Mouse (Mus musculus): ENCODE results near the gene Tmem223. TPM values are rescaled to one million over a fixed set of nuclear protein-coding genes. Genes with fewer than 3 reads are reported as not detected.

Gene Tmem223
- polyA plus RNA-seq, 1 experiment: 28.3 TPM

DNA sequence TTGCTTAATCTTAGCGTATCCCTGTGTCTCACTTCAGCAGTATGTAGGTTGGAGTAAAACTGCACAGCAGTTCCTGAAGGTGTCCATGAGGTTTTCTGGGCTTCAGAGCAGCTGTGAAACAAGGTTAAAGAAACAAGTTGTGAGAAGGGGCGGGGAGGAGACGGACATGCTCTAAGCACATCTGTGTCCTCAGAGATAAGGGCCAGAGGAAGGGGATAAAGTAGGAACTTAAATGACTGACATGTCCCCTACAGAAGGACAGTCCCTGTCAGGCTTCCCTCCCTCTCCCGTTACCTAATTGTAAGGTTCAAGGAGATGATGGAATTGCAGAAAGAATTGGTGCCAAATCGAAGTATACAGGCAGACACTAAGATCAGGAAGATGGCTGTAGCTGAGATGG, 2.2 kb downstream of the Tmem223 start:
- Histone ChIP-seq H3K4me3 (ENCODE audit: insufficient read depth, low read length) (peak overlapping the region; percentile 86), H3K27ac (ENCODE audit: insufficient read depth, low read depth, low read length) (no peak overlapping the region), H3K4me1 (ENCODE audit: control insufficient read depth, insufficient read depth, low read length) (peaks cover 21% of the 10 kb centered on the region)
- no peak for TF ChIP-seq POLR2A (IDR thresholded peaks at IDR 0.05; ENCODE audit: borderline replicate concordance, low read depth, low read length)
- no peak for TF ChIP-seq CTCF (IDR thresholded peaks at IDR 0.05; ENCODE audit: low read depth, low read length)

DNA sequence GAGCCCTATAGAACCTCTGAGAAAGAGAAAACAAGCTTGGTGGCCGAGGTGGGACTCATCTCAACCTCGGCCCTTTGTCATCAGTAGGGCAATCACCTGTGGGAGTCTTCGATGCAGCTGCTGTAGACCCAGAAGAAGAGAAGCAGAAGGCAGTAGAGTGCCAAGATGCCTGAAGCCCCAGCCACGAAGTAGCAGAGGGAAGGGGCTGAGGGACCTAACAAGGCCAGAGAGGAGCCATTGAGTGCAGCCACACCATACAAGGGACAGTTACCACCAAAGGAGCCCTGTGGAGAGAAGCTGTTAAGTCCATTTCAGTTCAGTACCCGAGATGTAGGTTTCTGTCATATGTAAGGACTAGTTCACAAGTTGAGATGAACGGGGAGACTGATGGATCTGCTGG, 2.6 kb downstream of the Tmem223 start:
- H3K27ac ChIP-seq (ENCODE audit: insufficient read depth, low read depth, low read length): 0 out of 2 replicates have a peak overlapping the region, but pooled peaks have one; percentile 1
- TF ChIP-seq CTCF (IDR thresholded peaks at IDR 0.05; ENCODE audit: low read depth, low read length): no peak
- TF ChIP-seq POLR2A (IDR thresholded peaks at IDR 0.05; ENCODE audit: borderline replicate concordance, low read depth, low read length): no peak
- peaks cover 21% of the 10 kb centered on the region for H3K4me1 ChIP-seq (ENCODE audit: control insufficient read depth, insufficient read depth, low read length)
- H3K4me3 ChIP-seq (ENCODE audit: insufficient read depth, low read length): peak overlapping the region; percentile 86

DNA sequence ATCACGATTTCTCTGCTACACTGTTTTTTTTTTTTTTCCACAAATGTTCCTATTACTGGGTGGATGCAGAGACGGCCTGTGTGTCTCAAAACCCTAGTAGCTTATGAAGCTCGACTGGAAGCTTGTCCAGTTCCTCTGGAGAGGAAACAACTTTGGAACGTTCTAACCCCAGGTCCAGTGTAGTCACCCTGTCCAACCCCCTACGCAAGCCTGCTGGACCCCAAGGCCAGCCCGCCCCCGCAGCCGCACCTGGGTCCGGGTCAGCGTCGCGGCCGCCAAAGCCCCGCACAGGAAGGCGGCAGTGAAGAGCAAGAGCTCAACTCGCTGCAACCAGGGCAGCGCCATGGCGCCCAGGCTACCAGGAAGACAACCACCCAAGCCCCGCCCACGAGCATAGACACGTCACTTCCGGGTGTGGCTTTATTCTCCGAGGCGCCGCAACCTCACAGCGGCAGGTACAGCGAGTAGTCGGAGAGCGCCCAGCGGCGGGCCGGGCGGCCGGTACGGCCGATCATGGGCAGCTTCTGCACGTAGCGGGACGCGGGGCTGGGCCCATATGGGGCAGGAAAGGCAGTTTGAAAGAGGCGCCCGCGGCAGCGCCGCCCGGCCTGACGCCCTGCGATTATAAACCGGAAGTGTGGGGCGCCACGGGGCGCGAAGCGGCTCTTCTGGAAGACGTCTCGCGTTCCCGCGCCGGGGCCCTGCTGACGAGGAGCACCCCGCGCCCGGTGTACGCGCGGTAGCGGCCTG, 3.5 kb downstream of the Tmem223 start, which contains the start of gene Tmem179b:
Gene Tmem179b (minus strand): TSS at position 382 of the 750 bp plus-strand sequence.
- peak within 1 kb of the TSS; percentile 83 for H3K27ac ChIP-seq (ENCODE audit: insufficient read depth, low read depth, low read length)
- peaks cover 21% of the 10 kb centered on the region for H3K4me1 ChIP-seq (ENCODE audit: control insufficient read depth, insufficient read depth, low read length)
- peak; percentile 86; the same call in 1 of the 2 replicates for TF ChIP-seq POLR2A (IDR thresholded peaks at IDR 0.05; ENCODE audit: borderline replicate concordance, low read depth, low read length)
- TF ChIP-seq CTCF (IDR thresholded peaks at IDR 0.05; ENCODE audit: low read depth, low read length): no peak
- H3K4me3 ChIP-seq (ENCODE audit: insufficient read depth, low read length): peak within 1 kb of the TSS; percentile 86

DNA sequence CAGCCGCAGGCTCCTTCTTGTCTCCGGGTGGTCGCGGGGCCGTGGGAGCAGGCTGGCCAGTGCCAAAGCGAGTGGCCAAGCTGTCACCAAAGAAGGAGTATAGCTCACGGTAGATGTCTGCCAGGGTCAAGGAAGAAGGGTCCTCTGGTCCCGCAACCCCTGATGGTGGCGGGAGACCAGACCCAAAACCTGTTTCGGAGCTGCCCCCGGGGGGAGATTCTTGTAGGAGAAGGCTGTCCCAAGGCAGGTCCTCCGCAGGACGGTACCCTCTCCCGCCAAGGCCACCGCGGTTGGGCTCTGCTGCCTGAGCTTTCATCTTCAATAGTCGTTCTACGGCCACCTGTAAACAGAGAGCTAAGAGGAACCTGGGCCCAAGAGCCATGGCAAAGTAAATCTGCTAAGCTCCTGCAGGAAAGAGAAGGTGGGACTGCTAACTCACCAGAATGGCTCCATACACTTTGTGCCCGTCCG, 4.2 kb downstream of the Tmem223 start:
- H3K27ac ChIP-seq (ENCODE audit: insufficient read depth, low read depth, low read length): peak overlapping the region; percentile 83
- H3K4me3 ChIP-seq (ENCODE audit: insufficient read depth, low read length): peak overlapping the region; percentile 86
- H3K4me1 ChIP-seq (ENCODE audit: control insufficient read depth, insufficient read depth, low read length): peaks cover 21% of the 10 kb centered on the region
- TF ChIP-seq POLR2A (IDR thresholded peaks at IDR 0.05; ENCODE audit: borderline replicate concordance, low read depth, low read length): no peak

DNA sequence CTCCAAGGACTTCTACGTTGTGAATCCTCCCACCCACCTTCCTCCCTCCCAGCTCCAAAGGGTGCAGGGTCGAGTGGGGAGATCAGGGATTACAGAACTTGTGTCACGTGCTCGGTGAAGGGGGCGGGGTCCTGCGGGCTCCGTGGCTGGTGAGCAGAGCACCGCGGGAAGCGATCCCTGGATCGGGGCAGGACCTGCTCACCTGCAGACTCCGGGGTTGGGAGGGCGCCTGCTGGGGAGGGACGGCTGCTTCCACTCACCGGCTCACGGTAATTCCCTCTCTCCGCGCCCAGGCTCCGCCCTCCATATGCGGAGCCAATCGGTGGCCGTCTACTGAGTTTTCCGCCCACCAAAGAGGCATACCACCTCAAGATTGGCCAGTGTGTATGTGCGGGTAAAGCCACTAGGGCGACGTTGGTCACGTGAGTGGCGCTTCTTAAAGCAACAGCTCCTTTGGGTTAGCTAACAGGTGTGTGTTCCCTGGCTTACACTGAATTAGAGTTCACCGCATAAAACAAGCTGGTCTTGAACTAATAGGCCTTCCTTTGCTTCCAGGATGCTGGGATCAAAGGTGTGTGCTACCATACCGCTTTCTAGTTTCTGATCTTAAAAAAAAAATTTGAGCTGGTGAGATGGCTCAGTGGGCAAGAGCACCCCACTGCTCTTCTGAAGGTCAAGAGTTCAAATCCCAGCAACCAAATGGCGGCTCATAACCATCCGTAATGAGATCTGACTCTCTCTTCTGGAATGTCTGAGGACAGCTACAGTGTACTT, 15.4 kb downstream of the Tmem223 start, which contains the start of gene Taf6l:
Gene Taf6l (minus strand): TSS at position 410 of the 774 bp plus-strand sequence.
- TF ChIP-seq CTCF (IDR thresholded peaks at IDR 0.05; ENCODE audit: low read depth, low read length) (no peak), POLR2A (IDR thresholded peaks at IDR 0.05; ENCODE audit: borderline replicate concordance, low read depth, low read length) (no peak)
- Histone ChIP-seq H3K4me3 (ENCODE audit: insufficient read depth, low read length) (peak within 1 kb of the TSS; percentile 80), H3K27ac (ENCODE audit: insufficient read depth, low read depth, low read length) (peak within 1 kb of the TSS; percentile 43; the same call in 1 of the 2 replicates), H3K4me1 (ENCODE audit: control insufficient read depth, insufficient read depth, low read length) (peaks cover 5% of the 10 kb centered on the region)

DNA sequence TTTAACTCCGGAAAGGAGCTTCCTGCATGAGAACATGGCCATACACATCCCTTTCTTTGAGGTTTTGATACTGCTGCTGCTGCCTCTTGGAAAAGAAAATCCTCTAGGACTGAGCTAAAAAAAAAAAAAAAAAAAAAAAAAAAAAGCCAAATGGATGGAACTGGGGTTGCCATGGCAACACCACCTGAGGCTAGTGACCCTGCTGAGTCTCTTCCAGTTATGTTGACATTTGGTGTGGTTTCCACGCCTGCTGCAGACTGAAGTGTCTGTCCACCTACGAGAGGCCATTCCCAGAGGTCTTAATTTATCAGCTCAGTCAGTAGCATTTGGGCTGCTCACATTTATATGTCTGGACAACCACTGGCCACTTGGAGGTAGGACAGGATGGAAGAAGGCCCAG, 17.7 kb downstream of the Tmem223 start:
- Histone ChIP-seq H3K4me1 (ENCODE audit: control insufficient read depth, insufficient read depth, low read length) (peaks cover 5% of the 10 kb centered on the region), H3K4me3 (ENCODE audit: insufficient read depth, low read length) (no peak overlapping the region), H3K27ac (ENCODE audit: insufficient read depth, low read depth, low read length) (no peak overlapping the region)
- no peak for TF ChIP-seq CTCF (IDR thresholded peaks at IDR 0.05; ENCODE audit: low read depth, low read length)
- TF ChIP-seq POLR2A (IDR thresholded peaks at IDR 0.05; ENCODE audit: borderline replicate concordance, low read depth, low read length): no peak

DNA sequence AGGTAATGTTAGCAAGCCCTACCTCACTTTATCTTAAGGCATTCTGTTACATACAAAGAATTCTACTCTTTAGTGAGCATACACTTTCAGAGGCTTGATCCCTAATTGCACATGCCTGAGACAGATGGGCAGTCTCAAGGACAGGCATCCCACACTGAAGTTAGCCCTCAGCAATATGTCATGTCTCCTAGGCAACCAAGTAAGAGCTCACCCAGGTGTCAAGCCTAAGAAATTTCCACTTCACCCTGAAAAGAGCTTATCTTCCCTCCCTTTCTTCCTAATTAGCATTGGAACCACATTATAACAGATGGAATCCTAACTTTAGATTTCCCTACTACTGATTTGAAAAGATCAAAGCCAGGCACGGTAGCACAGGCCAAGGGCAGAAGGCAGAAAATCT, 18.4 kb downstream of the Tmem223 start:
- no peak overlapping the region for H3K27ac ChIP-seq (ENCODE audit: insufficient read depth, low read depth, low read length)
- no peak overlapping the region for H3K4me3 ChIP-seq (ENCODE audit: insufficient read depth, low read length)
- TF ChIP-seq CTCF (IDR thresholded peaks at IDR 0.05; ENCODE audit: low read depth, low read length) (no peak), POLR2A (IDR thresholded peaks at IDR 0.05; ENCODE audit: borderline replicate concordance, low read depth, low read length) (no peak)
- peaks cover 5% of the 10 kb centered on the region for H3K4me1 ChIP-seq (ENCODE audit: control insufficient read depth, insufficient read depth, low read length)

DNA sequence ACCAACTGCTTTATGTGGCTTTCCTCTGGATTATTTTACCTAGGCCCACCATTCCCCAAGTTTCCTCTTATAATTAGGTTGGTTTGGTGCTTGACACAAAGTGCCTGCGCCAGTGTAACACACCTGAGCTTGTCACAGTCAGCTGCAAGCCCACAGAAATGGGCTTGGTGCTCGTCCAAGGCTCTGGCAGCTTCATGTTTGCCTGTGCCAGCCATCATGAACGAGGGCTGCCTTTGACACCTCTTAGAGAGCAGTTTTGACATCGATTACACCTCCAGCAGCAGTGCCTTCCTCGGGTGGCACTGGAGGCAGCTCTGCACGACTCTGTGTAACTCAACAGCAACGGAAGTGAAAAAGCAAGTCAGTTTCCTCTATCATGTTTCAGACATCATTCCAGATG, 19.4 kb downstream of the Tmem223 start:
- no peak for TF ChIP-seq POLR2A (IDR thresholded peaks at IDR 0.05; ENCODE audit: borderline replicate concordance, low read depth, low read length)

DNA sequence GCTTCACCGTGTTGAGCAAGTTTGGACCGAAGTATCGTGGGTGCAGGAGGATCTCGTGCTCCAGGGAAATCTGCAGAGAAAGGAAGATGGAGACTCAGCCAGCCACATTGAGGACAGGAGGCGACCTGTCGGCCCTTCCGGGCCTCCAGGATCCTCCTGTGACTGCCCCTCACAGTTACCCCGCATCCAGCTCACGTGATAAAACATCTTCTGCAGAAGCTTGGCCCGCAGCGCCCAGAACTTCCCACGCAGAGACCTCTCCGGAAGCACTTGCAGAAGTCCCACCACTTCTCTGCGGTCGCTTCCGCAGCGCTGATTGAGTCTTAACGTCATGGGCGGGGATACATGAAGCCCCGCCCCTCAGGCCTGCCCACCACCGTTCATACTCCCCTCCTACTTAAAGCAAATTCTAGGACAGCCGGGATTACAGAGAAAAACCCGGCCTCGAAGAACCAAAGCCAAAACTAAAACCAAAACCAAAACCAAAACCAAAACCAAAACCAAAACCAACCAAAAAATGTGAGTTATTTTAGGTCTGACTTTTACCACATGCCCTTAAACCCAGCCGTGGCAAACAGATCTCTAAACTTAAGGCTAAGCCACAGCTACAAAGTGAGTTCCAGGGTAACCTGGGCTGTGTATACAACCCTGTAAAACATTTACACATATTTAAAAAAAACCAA, 27.6 kb downstream of the Tmem223 start, which contains the start of gene Polr2g:
Gene Polr2g (minus strand): TSS at position 314 of the 683 bp plus-strand sequence.
- Histone ChIP-seq H3K4me3 (ENCODE audit: insufficient read depth, low read length) (peak within 1 kb of the TSS; percentile 90), H3K4me1 (ENCODE audit: control insufficient read depth, insufficient read depth, low read length) (peaks cover 16% of the 10 kb centered on the region), H3K27ac (ENCODE audit: insufficient read depth, low read depth, low read length) (peak within 1 kb of the TSS; percentile 63)
- TF ChIP-seq CTCF (IDR thresholded peaks at IDR 0.05; ENCODE audit: low read depth, low read length) (no peak), POLR2A (IDR thresholded peaks at IDR 0.05; ENCODE audit: borderline replicate concordance, low read depth, low read length) (peak; percentile 35; the same call in 1 of the 2 replicates)

More for the DNA sequence above, 19.4 kb downstream of the Tmem223 start:
- Histone ChIP-seq H3K27ac (ENCODE audit: insufficient read depth, low read depth, low read length) (no peak overlapping the region), H3K4me1 (ENCODE audit: control insufficient read depth, insufficient read depth, low read length) (peaks cover 3% of the 10 kb centered on the region), H3K4me3 (ENCODE audit: insufficient read depth, low read length) (no peak overlapping the region)
